Mouse (Mus musculus) megakaryocyte, embryonic 14.5 days (primary cell): ENCODE measurements around the gene Ess2.

Source experiments
- FLI1 ChIP-seq: IDR thresholded peaks from 2 replicates; pipeline ENCODE4 v1.6.1; 2012; ENCODE audit warnings: low read length, inconsistent platforms, mixed read lengths
- GATA1 ChIP-seq: IDR thresholded peaks from 3 replicates; pipeline ENCODE4 v1.6.1; 2012; ENCODE audit warnings: mixed read lengths, low read length, inconsistent platforms, borderline replicate concordance

GRCm38 (mm10) chr16:17950068-17950467 is 38.9 kb upstream of the Ess2 start:
- TF ChIP-seq GATA1: no peak
- TF ChIP-seq FLI1: no peak
